Mouse (Mus musculus) monocyte, adult 2 months (primary cell): ENCODE data around the gene Itgb1bp1.

Experiments used
- DNase-seq, 2 experiments: peaks; one replicate each; pipeline ENCODE4 v3.0.0; 2022; ENCODE audit warnings: low spot score in 2 of 2, low read depth in 1 of 2

The Itgb1bp1 gene

GRCm38 (mm10) chr12:21247711-21248392 is 38.2 kb downstream of the Itgb1bp1 start:
- DNase-seq: no peak

- DNase-seq: no peak
Measured at GRCm38 (mm10) chr12:21244375-21244960, 41.6 kb downstream of the Itgb1bp1 start.

GRCm38 (mm10) chr12:21241965-21242364 is 44.1 kb downstream of the Itgb1bp1 start:
- DNase-seq: no peak

- DNase-seq: no peak
Measured at GRCm38 (mm10) chr12:21234560-21234959, 51.5 kb downstream of the Itgb1bp1 start.

GRCm38 (mm10) chr12:21233727-21234126 is 52.4 kb downstream of the Itgb1bp1 start:
- no peak for DNase-seq

- no peak for DNase-seq
Measured at GRCm38 (mm10) chr12:21229076-21229918, 56.8 kb downstream of the Itgb1bp1 start.

- DNase-seq: no peak
Measured at GRCm38 (mm10) chr12:21228650-21229049, 57.4 kb downstream of the Itgb1bp1 start.

- no peak for DNase-seq
Measured at GRCm38 (mm10) chr12:21227076-21227980, 58.8 kb downstream of the Itgb1bp1 start.

GRCm38 (mm10) chr12:21226316-21226715 is 59.8 kb downstream of the Itgb1bp1 start:
- no peak for DNase-seq

GRCm38 (mm10) chr12:21225358-21225757 is 60.7 kb downstream of the Itgb1bp1 start:
- DNase-seq: no peak

GRCm38 (mm10) chr12:21223923-21224322 is 62.2 kb downstream of the Itgb1bp1 start:
- no peak for DNase-seq

GRCm38 (mm10) chr12:21220596-21220995 is 65.5 kb downstream of the Itgb1bp1 start:
- DNase-seq: no peak

- DNase-seq: no peak
Measured at GRCm38 (mm10) chr12:21217776-21218444, 68.2 kb downstream of the Itgb1bp1 start.

GRCm38 (mm10) chr12:21214551-21215165 is 71.4 kb downstream of the Itgb1bp1 start:
- no peak for DNase-seq

GRCm38 (mm10) chr12:21212876-21213275 is 73.2 kb downstream of the Itgb1bp1 start:
- no peak for DNase-seq

- DNase-seq: no peak
Measured at GRCm38 (mm10) chr12:21209273-21209672, 76.8 kb downstream of the Itgb1bp1 start.

GRCm38 (mm10) chr12:21208172-21208795 is 77.8 kb downstream of the Itgb1bp1 start:
- no peak for DNase-seq

- no peak for DNase-seq
Measured at GRCm38 (mm10) chr12:21207422-21207821, 78.7 kb downstream of the Itgb1bp1 start.

- DNase-seq: no peak
Measured at GRCm38 (mm10) chr12:21205799-21206198, 80.3 kb downstream of the Itgb1bp1 start.
